Mouse (Mus musculus) megakaryocyte, embryonic 14.5 days (primary cell): ENCODE measurements around the gene Sh3pxd2b. TPM values are rescaled to one million over a fixed set of nuclear protein-coding genes. Genes with fewer than 3 reads are reported as not detected.

Source experiments
- H3K27me3 ChIP-seq: replicated peaks from 2 replicates; pipeline ENCODE3; 2012; ENCODE audit warnings: inconsistent platforms
- H3K36me3 ChIP-seq: replicated peaks from 2 replicates; pipeline ENCODE3; 2012; ENCODE audit warnings: low read length, inconsistent platforms, mixed read lengths
- H3K4me1 ChIP-seq: 2 replicates; pipeline ENCODE4 v1.6.1; 2012; ENCODE audit warnings: inconsistent platforms
- H3K4me3 ChIP-seq: replicated peaks from 2 replicates; pipeline ENCODE3; 2012; ENCODE audit warnings: moderate library complexity, mild to moderate bottlenecking, inconsistent platforms
- H3K9me3 ChIP-seq: 2 replicates; pipeline ENCODE4 v1.6.1; 2012; ENCODE audit warnings: inconsistent platforms
- FLI1 ChIP-seq: IDR thresholded peaks from 2 replicates; pipeline ENCODE4 v1.6.1; 2012; ENCODE audit warnings: low read length, inconsistent platforms, mixed read lengths
- GATA1 ChIP-seq: IDR thresholded peaks from 3 replicates; pipeline ENCODE4 v1.6.1; 2012; ENCODE audit warnings: mixed read lengths, low read length, inconsistent platforms, borderline replicate concordance
- polyA plus RNA-seq: library from polyadenylated mRNA; stranded (reverse); fragments of >175 nt; gene quantifications from 2 replicates; pipeline ENCODE4 v1.2.3, GENCODE M21; 2012; ENCODE audit warnings: low replicate concordance; ENCODE audit not compliant: insufficient read depth

The Sh3pxd2b gene
- polyA plus RNA-seq, 1 experiment, result 2.1 TPM

DNA sequence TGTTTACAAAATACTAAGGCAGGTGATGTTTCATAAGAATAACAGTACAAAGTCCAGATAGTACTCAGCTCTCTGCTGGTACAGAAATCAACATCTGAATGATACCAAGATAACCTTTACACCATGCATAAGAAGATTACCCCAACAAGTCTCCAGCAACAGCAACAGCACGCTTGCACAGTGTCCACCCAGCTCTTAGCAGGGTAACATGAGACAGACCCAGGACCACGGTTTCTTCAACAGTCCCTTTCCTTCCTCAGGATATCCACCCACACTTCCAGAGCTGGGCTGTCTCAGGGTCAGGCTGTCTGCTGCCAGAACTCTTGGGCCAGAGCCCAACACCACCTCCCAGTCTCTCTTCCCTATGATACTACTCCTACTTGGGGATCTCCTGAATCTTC, 8.5 kb upstream of the Sh3pxd2b start:
- peaks cover 44% of the 10 kb centered on the region for H3K27me3 ChIP-seq
- no peak for TF ChIP-seq FLI1
- TF ChIP-seq GATA1, result no peak
- peaks cover 14% of the 10 kb centered on the region; the same call in 1 of the 2 replicates for H3K4me1 ChIP-seq
- H3K4me3 ChIP-seq, result no peak overlapping the region
- H3K9me3 ChIP-seq, result peaks cover 17% of the 10 kb centered on the region
- H3K36me3 ChIP-seq, result no peaks in the 10 kb centered on the region

DNA sequence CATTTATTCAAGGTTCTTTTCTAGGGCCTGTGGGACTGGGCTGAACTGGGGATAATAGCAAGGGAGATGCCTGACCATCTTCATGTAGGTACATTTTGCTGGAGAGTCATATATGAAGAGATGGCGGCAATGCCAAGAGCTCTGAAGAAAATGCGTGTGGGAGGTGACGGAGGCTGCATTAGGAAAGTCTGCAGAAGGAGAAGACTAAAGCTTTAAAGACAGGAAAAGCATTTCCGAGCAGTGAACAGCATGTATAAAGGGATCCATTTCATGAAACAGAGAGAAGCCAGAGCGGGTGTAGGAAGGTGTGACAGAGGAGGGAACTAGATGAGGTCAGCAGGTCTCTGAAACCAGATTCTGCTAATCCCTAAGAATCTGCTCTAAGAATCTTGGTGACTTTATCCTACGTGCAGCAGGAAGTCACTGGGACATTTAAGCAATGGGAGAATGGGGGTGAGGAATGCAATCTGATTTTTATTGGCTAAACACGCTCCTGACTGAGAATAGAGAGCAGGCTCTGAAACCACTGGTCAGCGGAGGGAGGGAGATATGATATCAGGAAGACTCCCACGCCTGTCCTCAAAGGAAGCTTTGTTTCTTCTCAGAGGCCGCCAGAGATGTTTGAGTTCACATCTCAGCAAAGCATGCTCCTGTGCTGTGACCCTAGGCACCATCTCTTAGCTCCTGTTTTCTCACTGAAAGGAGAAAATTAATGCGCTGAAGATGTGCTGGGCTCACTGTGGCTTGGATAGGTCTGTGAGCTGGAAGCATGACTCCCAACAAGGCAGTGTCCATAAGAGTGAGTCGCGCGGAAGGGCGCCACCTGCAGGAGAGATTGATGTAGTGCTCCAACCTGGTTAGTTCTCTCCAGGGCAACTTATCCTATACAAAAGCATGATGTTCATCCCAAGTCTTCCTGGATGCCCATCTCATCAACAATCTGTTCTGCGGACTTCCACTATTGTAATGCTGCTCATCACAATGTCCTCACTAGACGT, 6.8 kb upstream of the Sh3pxd2b start:
- no peak overlapping the region for H3K4me3 ChIP-seq
- no peak for TF ChIP-seq FLI1
- no peak for TF ChIP-seq GATA1
- H3K4me1 ChIP-seq, result peaks cover 14% of the 10 kb centered on the region; the same call in 1 of the 2 replicates
- peaks cover 55% of the 10 kb centered on the region for H3K27me3 ChIP-seq
- no peaks in the 10 kb centered on the region for H3K36me3 ChIP-seq
- H3K9me3 ChIP-seq, result peaks cover 18% of the 10 kb centered on the region

DNA sequence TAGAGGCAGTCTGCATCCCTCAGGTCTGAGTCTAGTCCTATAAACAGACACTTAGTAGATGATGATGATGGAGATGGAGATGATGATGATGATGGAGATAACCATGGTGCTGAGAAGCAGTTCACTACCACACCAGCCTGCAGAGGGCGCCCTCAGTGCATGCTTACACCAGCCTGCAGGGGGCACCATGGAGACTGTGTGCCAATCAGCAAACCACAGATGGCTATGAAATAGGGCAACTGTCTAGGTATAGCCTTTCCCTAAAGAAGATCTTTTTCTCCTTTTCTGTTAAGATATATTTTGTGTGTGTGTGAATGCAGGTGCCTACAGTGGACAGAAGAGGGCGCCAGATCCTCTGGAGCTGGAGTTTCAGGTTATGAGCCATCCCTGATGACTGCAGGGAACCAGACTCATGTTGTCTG, 4.8 kb upstream of the Sh3pxd2b start:
- Histone ChIP-seq H3K27me3 (peaks cover 74% of the 10 kb centered on the region), H3K9me3 (peaks cover 8% of the 10 kb centered on the region), H3K36me3 (no peaks in the 10 kb centered on the region), H3K4me3 (no peak overlapping the region), H3K4me1 (peaks cover 20% of the 10 kb centered on the region)
- TF ChIP-seq GATA1 (no peak), FLI1 (no peak)

DNA sequence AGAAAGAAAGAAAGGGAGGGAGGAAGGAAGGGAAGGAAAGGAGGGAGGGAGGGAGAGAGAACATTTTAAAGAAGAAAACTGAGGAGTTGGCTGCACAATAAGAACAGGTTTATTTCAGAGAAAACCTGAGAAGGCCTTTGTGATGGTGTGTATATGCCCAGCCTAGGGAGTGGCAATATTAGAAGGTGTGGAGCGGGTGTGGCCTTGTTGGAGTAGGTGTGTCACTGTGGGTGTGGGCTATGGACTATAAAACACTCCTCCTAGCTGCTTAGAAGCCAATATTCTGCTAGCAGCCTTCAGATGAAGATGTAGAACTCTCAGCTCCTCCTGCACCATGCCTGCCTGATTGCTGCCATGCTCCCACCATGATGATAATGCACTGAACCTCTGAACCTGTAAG, 4.3 kb upstream of the Sh3pxd2b start:
- peaks cover 26% of the 10 kb centered on the region for H3K4me1 ChIP-seq
- TF ChIP-seq FLI1 (no peak), GATA1 (no peak)
- H3K27me3 ChIP-seq, result peaks cover 77% of the 10 kb centered on the region
- H3K9me3 ChIP-seq, result peaks cover 8% of the 10 kb centered on the region
- H3K4me3 ChIP-seq, result no peak overlapping the region
- H3K36me3 ChIP-seq, result no peaks in the 10 kb centered on the region

DNA sequence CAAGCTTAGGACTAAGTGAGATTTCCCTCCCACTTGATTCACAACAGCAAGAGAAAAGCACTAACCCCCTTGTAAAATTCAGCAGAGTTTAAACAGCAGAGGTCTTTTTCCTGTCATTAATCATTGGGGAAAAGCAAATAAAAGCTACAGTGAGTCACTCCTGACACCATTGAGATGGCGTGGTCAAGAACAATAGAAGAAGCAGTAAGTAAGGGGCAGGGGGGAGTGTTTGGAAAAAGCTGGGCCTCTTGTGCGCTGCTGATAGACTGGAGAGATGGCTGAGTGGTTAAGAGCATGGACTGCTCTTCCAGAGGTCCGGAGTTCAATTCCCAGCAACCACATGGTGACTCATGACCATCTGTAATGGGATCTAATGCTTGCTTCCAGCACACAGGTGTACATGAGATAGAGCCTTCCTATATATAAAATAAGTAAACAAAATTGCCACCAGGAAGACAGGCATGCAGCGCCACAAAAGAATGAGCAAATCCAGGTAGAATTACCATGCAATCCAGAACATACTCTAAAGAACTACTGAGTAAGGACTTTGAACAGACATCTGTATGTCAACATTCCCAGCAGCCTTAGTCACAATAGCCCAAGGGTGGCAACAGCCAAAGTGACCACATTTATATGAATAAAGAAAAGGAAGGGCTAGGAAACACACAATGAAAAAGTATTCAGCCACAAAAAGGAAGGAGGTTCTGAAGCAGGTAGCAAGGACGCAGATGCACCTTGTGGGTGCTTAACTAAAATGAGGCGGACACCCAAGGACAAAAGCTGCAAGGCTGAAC, 1.9 kb upstream of the Sh3pxd2b start:
- no peak overlapping the region for H3K4me3 ChIP-seq
- TF ChIP-seq GATA1 (no peak), FLI1 (no peak)
- peaks cover 79% of the 10 kb centered on the region for H3K27me3 ChIP-seq
- H3K36me3 ChIP-seq, result no peaks in the 10 kb centered on the region
- H3K4me1 ChIP-seq, result peaks cover 38% of the 10 kb centered on the region
- peaks cover 8% of the 10 kb centered on the region for H3K9me3 ChIP-seq

DNA sequence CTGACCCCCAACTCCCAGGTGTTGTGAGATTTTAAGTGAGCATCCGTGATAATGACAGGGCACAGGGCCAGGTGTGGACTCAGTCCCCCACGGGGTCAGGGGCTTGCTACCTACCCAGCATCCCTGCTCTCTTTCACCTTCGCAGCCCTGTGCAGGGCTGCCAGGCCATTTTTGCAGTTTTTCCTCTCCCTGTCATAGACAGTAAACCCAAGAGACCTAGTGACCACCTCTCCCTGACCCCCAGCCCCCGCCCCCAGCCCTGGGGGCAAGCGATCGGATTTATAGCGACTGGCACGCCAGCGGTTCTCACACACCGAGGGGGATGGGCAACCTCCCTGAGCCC, 385 bp upstream of the Sh3pxd2b start:
- peaks cover 35% of the 10 kb centered on the region for H3K4me1 ChIP-seq
- H3K36me3 ChIP-seq, result no peaks in the 10 kb centered on the region
- H3K27me3 ChIP-seq, result peaks cover 73% of the 10 kb centered on the region
- H3K9me3 ChIP-seq, result peaks cover 8% of the 10 kb centered on the region
- TF ChIP-seq FLI1 (no peak), GATA1 (no peak)
- peak overlapping the region; percentile 94 for H3K4me3 ChIP-seq

DNA sequence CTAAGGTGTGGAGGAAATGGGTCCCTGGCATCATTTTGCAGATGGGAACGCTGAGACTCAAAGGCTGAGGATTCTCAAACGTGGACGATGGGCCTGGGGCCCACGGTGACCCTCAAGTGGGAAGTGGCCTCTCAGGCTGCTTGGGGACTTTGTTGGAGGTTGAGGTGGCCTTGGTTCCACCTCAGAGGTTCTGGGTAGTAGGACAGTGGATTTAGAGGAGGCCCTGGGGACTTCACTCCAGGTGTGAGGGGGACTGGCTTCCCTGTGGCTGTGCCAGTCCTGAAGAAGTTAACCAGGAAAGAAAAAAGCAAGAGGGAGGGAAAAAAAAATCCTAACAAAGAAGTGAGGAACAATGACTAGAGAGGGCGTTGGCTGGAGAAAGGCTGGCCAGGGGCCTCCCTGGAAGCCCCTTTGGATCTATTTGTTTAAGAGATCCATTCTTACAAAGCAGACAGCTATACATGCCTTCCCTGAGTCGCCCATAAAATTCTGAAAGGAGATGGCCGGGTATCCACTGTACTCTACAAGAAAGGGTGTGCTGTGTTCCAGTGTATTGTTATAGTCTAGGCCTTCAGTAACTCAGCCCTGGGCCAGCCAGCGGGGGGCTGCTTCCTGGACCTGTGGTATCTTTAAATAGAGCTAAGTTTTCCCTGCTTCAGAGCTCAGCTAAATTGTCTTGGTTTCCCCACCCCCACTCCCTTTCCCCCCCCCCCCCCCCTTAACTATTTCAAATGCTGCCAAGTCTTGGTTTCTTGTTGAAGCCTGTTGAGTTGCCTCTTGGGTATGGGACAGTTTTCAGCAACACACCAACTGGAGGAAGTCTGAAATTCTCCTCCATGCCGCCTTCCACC, 1.0 kb downstream of the Sh3pxd2b start:
- Histone ChIP-seq H3K27me3 (peaks cover 80% of the 10 kb centered on the region), H3K4me1 (peaks cover 47% of the 10 kb centered on the region), H3K9me3 (peaks cover 8% of the 10 kb centered on the region), H3K36me3 (no peaks in the 10 kb centered on the region), H3K4me3 (peak overlapping the region; percentile 94)
- TF ChIP-seq GATA1, result no peak
- TF ChIP-seq FLI1, result no peak

DNA sequence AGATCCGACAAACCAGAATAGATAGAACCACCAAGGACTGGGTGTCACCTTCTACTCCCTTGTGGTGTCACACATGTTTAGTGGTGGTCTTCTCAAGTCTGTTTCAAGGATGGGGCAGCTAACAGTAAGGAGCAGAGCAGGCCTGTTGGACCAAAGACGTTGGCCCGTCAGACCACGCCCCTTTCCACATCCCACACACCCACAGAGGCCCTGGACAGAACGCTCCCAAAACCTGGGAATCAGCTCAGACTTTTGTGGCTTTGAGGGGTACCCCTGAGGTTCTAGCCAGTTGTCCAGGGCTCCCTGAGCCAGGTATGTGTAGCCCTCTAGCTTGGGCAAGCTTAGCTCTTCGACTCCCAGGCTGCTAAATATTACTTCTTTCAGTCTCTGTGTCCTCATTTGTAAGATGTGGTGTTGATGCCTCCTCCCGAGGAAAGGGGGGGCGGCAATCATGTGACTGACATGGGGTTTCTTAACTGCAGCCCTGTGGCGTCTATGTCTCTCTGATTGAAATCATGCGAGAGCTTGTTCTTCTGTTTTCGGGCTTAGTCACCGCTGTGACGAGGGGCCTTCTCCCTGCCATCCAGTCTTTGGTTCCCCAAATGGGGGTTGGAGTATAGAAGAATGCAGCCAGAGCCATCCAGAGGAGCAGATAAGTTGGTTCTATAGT, 1.8 kb downstream of the Sh3pxd2b start:
- Histone ChIP-seq H3K36me3 (no peaks in the 10 kb centered on the region), H3K4me3 (peak overlapping the region; percentile 43), H3K4me1 (peaks cover 53% of the 10 kb centered on the region), H3K9me3 (0 out of 2 replicates have a peak, but pooled peaks cover under 1% of the 10 kb centered on the region), H3K27me3 (peaks cover 74% of the 10 kb centered on the region)
- TF ChIP-seq GATA1 (no peak), FLI1 (no peak)
